Mouse (Mus musculus): Measurements from ENCODE around the gene Mtmr12. TPM values are rescaled to one million over a fixed set of nuclear protein-coding genes. Genes with fewer than 3 reads are reported as not detected.

The Mtmr12 gene
- polyA plus RNA-seq, 1 experiment from 2014 or later: 8.0 TPM

GRCm38 (mm10) chr15:12251416-12252140 lies 46.8 kb downstream of the Mtmr12 start:
- Histone ChIP-seq H3K9ac (ENCODE audit: low read depth, low read length) (no peak overlapping the region), H3K4me2 (ENCODE audit: low read depth, low read length) (no peak overlapping the region), H3K27ac (ENCODE audit: low read length) (no peak overlapping the region), H3K36me3 (ENCODE audit: control insufficient read depth, insufficient read depth) (peaks cover 11% of the 10 kb centered on the region), H3K4me3 (ENCODE audit: low read depth, low read length) (no peak overlapping the region), H3K27me3 (ENCODE audit: control insufficient read depth, insufficient read depth, low read depth, low read length) (no peaks in the 10 kb centered on the region), H3K4me1 (ENCODE audit: control insufficient read depth, low read depth, low read length) (peaks cover 7% of the 10 kb centered on the region), H3K9me3 (replicated peaks; ENCODE audit: control insufficient read depth, low read length) (no peaks in the 10 kb centered on the region)
- no peak for ATAC-seq (ENCODE audit: low read depth)
- WGBS (ENCODE audit: insufficient replicate concordance): 90% methylated on average over 15 of the region's 15 CpGs

GRCm38 (mm10) chr15:12252141-12252489 lies 47.3 kb downstream of the Mtmr12 start:
- Histone ChIP-seq H3K4me2 (ENCODE audit: low read depth, low read length) (no peak overlapping the region), H3K9ac (ENCODE audit: low read depth, low read length) (no peak overlapping the region), H3K36me3 (ENCODE audit: control insufficient read depth, insufficient read depth) (peaks cover 11% of the 10 kb centered on the region), H3K4me1 (ENCODE audit: control insufficient read depth, low read depth, low read length) (peaks cover 2% of the 10 kb centered on the region), H3K9me3 (replicated peaks; ENCODE audit: control insufficient read depth, low read length) (no peaks in the 10 kb centered on the region), H3K4me3 (ENCODE audit: low read depth, low read length) (no peak overlapping the region), H3K27ac (ENCODE audit: low read length) (no peak overlapping the region), H3K27me3 (ENCODE audit: control insufficient read depth, insufficient read depth, low read depth, low read length) (no peaks in the 10 kb centered on the region)
- 83% methylated on average over 2 of the region's 2 CpGs for WGBS (ENCODE audit: insufficient replicate concordance)
- no peak for ATAC-seq (ENCODE audit: low read depth)

DNA sequence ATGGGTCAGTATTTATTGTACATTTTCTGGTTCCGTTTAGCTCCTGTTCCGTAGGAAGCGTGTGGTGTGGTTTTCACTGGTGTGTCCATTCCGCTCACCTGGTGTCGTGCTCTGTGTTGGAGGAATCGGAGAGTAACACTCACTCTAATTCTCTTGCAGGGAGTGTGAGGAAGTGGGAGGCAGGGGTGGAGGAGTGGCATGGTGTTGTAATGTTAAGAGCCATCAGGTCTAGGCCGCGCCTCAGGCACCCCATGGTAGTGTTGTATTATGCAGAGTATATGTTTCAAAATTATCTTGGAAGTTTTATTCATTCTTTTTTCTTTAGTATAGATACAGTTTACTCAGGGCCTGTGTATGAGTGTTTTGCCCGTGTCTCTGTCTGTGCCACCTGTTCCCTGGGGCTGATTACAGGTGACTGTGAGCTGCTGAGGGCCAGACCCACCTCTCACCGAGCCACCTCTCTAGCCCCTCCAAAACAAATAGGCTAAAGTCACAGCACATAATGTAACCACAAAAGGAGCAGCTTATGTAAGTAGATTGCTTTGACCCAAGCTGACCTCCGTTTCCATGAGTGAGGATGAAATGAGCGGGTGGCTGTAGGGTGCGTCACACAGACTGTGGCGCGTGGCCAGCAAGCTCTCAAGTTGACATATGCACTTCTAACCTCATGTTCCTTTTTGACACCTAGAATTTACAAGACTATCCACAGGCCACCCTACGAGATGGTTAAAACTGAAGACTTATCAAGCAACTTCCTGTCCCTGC lies 53.1 kb downstream of the Mtmr12 start:
- Histone ChIP-seq H3K4me3 (ENCODE audit: low read depth, low read length) (no peak overlapping the region), H3K9me3 (replicated peaks; ENCODE audit: control insufficient read depth, low read length) (no peaks in the 10 kb centered on the region), H3K36me3 (ENCODE audit: control insufficient read depth, insufficient read depth) (peaks cover 18% of the 10 kb centered on the region), H3K4me2 (ENCODE audit: low read depth, low read length) (no peak overlapping the region), H3K27me3 (ENCODE audit: control insufficient read depth, insufficient read depth, low read depth, low read length) (no peaks in the 10 kb centered on the region), H3K9ac (ENCODE audit: low read depth, low read length) (no peak overlapping the region), H3K4me1 (ENCODE audit: control insufficient read depth, low read depth, low read length) (no peaks in the 10 kb centered on the region), H3K27ac (ENCODE audit: low read length) (no peak overlapping the region)
- no peak for ATAC-seq (ENCODE audit: low read depth)
- WGBS (ENCODE audit: insufficient replicate concordance): 82% methylated on average over 16 of the region's 16 CpGs

- ATAC-seq (ENCODE audit: low read depth): no peak
- WGBS (ENCODE audit: insufficient replicate concordance): 69% methylated on average over 3 of the region's 3 CpGs
- no peaks in the 10 kb centered on the region for H3K9me3 ChIP-seq (replicated peaks; ENCODE audit: control insufficient read depth, low read length)
- H3K9ac ChIP-seq (ENCODE audit: low read depth, low read length): no peak overlapping the region
- no peak overlapping the region for H3K27ac ChIP-seq (ENCODE audit: low read length)
- H3K36me3 ChIP-seq (ENCODE audit: control insufficient read depth, insufficient read depth): peaks cover 42% of the 10 kb centered on the region
- H3K4me2 ChIP-seq (ENCODE audit: low read depth, low read length): no peak overlapping the region
- H3K27me3 ChIP-seq (ENCODE audit: control insufficient read depth, insufficient read depth, low read depth, low read length): no peaks in the 10 kb centered on the region
- no peaks in the 10 kb centered on the region for H3K4me1 ChIP-seq (ENCODE audit: control insufficient read depth, low read depth, low read length)
- H3K4me3 ChIP-seq (ENCODE audit: low read depth, low read length): no peak overlapping the region
Measured at GRCm38 (mm10) chr15:12263056-12263455, 58.2 kb downstream of the Mtmr12 start.

DNA sequence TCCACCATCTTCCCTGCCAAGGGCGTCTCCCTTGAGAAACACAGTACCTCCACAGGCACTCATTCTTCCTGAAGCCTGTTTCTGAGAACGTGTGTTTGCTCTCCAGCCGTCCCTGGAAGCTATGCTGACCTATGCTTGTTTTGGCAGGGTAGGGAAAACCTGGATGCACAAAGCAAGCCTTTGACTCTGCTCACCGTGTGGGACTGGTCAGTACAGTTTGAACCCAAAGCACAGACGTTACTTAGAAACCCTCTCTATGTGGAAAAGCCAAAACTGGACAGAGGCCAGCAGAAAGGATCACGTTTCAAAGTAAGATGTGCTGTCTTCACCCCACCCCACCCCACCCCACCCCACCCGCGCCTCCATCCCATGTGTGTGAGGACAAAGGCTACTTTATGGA lies 61.6 kb downstream of the Mtmr12 start:
- no peaks in the 10 kb centered on the region for H3K9me3 ChIP-seq (replicated peaks; ENCODE audit: control insufficient read depth, low read length)
- ATAC-seq (ENCODE audit: low read depth): no peak
- no peaks in the 10 kb centered on the region for H3K27me3 ChIP-seq (ENCODE audit: control insufficient read depth, insufficient read depth, low read depth, low read length)
- H3K27ac ChIP-seq (ENCODE audit: low read length): no peak overlapping the region
- H3K4me1 ChIP-seq (ENCODE audit: control insufficient read depth, low read depth, low read length): peaks cover 5% of the 10 kb centered on the region
- no peak overlapping the region for H3K4me3 ChIP-seq (ENCODE audit: low read depth, low read length)
- H3K9ac ChIP-seq (ENCODE audit: low read depth, low read length): no peak overlapping the region
- 70% methylated on average over 8 of the region's 8 CpGs for WGBS (ENCODE audit: insufficient replicate concordance)
- H3K36me3 ChIP-seq (ENCODE audit: control insufficient read depth, insufficient read depth): peaks cover 41% of the 10 kb centered on the region
- no peak overlapping the region for H3K4me2 ChIP-seq (ENCODE audit: low read depth, low read length)

DNA sequence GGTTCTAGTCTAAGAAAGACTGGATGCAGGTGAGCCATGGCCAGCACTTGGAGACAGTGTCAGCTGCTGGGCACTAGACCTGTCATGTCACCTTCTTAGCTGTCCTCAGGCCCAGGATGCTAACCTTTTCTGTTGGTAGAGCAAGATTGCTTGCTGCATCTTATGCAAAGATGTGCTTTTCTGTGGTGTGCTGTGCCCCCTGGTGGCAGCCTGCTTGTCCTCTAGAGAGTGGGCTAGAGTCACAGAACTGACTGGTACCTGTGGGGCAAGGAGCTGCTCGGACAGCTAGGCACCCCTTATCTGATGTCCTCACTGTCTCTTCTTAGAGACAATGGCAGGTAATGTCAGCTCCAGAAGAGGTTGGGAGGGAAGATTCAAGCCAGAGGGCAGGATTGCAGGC lies 63.2 kb downstream of the Mtmr12 start:
- Histone ChIP-seq H3K9me3 (replicated peaks; ENCODE audit: control insufficient read depth, low read length) (no peaks in the 10 kb centered on the region), H3K4me1 (ENCODE audit: control insufficient read depth, low read depth, low read length) (peaks cover 5% of the 10 kb centered on the region), H3K4me2 (ENCODE audit: low read depth, low read length) (no peak overlapping the region), H3K27me3 (ENCODE audit: control insufficient read depth, insufficient read depth, low read depth, low read length) (no peaks in the 10 kb centered on the region), H3K9ac (ENCODE audit: low read depth, low read length) (no peak overlapping the region), H3K4me3 (ENCODE audit: low read depth, low read length) (no peak overlapping the region), H3K27ac (ENCODE audit: low read length) (no peak overlapping the region), H3K36me3 (ENCODE audit: control insufficient read depth, insufficient read depth) (peaks cover 36% of the 10 kb centered on the region)
- WGBS (ENCODE audit: insufficient replicate concordance): 9% methylated on average over 1 of the region's 1 CpGs
- peak; percentile 31; the same call in 1 of the 2 replicates for ATAC-seq (ENCODE audit: low read depth)

GRCm38 (mm10) chr15:12271340-12271739 lies 66.5 kb downstream of the Mtmr12 start:
- 0 out of 2 replicates have a peak, but pooled peaks have one; percentile 49 for ATAC-seq (ENCODE audit: low read depth)
- no peak overlapping the region for H3K9ac ChIP-seq (ENCODE audit: low read depth, low read length)
- H3K4me1 ChIP-seq (ENCODE audit: control insufficient read depth, low read depth, low read length): peaks cover 5% of the 10 kb centered on the region
- H3K4me3 ChIP-seq (ENCODE audit: low read depth, low read length): no peak overlapping the region
- H3K4me2 ChIP-seq (ENCODE audit: low read depth, low read length): no peak overlapping the region
- H3K27ac ChIP-seq (ENCODE audit: low read length): no peak overlapping the region
- 49% methylated on average over 9 of the region's 9 CpGs for WGBS (ENCODE audit: insufficient replicate concordance)
- H3K9me3 ChIP-seq (replicated peaks; ENCODE audit: control insufficient read depth, low read length): no peaks in the 10 kb centered on the region
- peaks cover 13% of the 10 kb centered on the region for H3K36me3 ChIP-seq (ENCODE audit: control insufficient read depth, insufficient read depth)
- H3K27me3 ChIP-seq (ENCODE audit: control insufficient read depth, insufficient read depth, low read depth, low read length): no peaks in the 10 kb centered on the region

DNA sequence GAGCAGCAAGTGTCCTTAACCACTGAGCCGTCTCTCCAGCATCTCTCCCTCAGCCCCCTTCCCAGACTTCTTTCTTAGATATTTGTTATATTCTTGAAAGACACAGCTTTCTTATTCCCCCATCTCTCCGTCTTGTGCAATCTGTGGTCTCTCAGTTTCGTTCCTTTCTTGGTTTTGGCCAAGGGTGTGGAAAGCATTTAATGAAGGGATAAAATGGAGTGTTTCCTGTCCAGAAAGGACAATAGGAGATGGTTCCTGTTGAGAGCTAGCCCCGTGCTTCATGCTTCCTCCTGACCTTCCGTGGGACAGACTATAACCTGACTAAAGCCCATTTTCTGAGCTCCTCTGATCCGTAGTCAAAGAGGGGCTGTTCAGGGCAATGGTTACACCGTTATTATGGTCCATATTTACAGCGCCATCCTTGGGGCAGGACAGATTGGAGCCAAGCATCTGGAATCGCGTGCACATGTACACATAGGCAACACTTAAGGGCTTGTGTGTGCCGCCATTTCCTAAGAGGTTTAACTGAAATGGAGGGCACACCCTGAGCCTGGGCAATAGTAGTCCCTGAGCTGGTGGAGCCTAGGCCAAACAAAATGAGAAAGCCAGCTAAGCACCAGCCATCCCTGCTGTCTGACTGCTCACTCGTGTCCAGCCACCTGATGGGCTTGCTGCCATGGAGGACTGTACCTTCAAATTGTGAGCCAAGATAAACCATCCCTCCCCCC lies 68.7 kb downstream of the Mtmr12 start:
- Histone ChIP-seq H3K9ac (ENCODE audit: low read depth, low read length) (no peak overlapping the region), H3K9me3 (replicated peaks; ENCODE audit: control insufficient read depth, low read length) (no peaks in the 10 kb centered on the region), H3K27ac (ENCODE audit: low read length) (no peak overlapping the region), H3K4me2 (ENCODE audit: low read depth, low read length) (no peak overlapping the region), H3K4me1 (ENCODE audit: control insufficient read depth, low read depth, low read length) (peaks cover 5% of the 10 kb centered on the region), H3K36me3 (ENCODE audit: control insufficient read depth, insufficient read depth) (peaks cover 8% of the 10 kb centered on the region; the same call in 1 of the 2 replicates), H3K27me3 (ENCODE audit: control insufficient read depth, insufficient read depth, low read depth, low read length) (no peaks in the 10 kb centered on the region), H3K4me3 (ENCODE audit: low read depth, low read length) (no peak overlapping the region)
- ATAC-seq (ENCODE audit: low read depth): no peak
- WGBS (ENCODE audit: insufficient replicate concordance): 61% methylated on average over 12 of the region's 12 CpGs

Data from liver, embryonic 16.5 days (tissue).